Mouse (Mus musculus) forebrain, embryonic 13.5 days (tissue): ENCODE measurements around the gene Edc4. TPM values are rescaled to one million over a fixed set of nuclear protein-coding genes. Genes with fewer than 3 reads are reported as not detected.
A peak's percentile ranks its signal among the peaks of the same experiment; 100 is the strongest.

Source experiments
- ATAC-seq: fragments of 200-750 bp; cut with Nextera tagmentation; 2 replicates; pipeline ENCODE4 v1.8.0; 2017
- H3K27ac ChIP-seq: fragments of 300-500 bp; sonication (generic); 2 replicates; pipeline ENCODE4 v1.5.1; 2015; ENCODE audit warnings: inconsistent platforms, mild to moderate bottlenecking, moderate library complexity
- H3K27me3 ChIP-seq: fragments of 300-500 bp; sonication (generic); 2 replicates; pipeline ENCODE4 v1.6.1; 2015; ENCODE audit warnings: mild to moderate bottlenecking, inconsistent platforms
- H3K36me3 ChIP-seq: fragments of 300-500 bp; sonication (generic); 2 replicates; pipeline ENCODE4 v1.6.1; 2015; ENCODE audit warnings: mild to moderate bottlenecking, inconsistent platforms; ENCODE audit not compliant: poor library complexity, severe bottlenecking
- H3K4me1 ChIP-seq: fragments of 300-500 bp; sonication (generic); 2 replicates; pipeline ENCODE4 v1.6.1; 2015; ENCODE audit warnings: inconsistent platforms
- H3K4me2 ChIP-seq: fragments of 300-500 bp; sonication (generic); 2 replicates; pipeline ENCODE4 v1.6.1; 2015; ENCODE audit warnings: inconsistent platforms, mild to moderate bottlenecking, moderate library complexity
- H3K4me3 ChIP-seq: fragments of 300-500 bp; sonication (generic); 2 replicates; pipeline ENCODE4 v1.5.1; 2015; ENCODE audit warnings: mild to moderate bottlenecking, inconsistent platforms
- H3K9ac ChIP-seq: fragments of 300-500 bp; sonication (generic); 2 replicates; pipeline ENCODE4 v1.6.1; 2015; ENCODE audit warnings: mild to moderate bottlenecking, inconsistent platforms
- H3K9me3 ChIP-seq: fragments of 300-500 bp; sonication (generic); replicated peaks from 2 replicates; pipeline ENCODE4 v1.6.1; 2016; ENCODE audit warnings: inconsistent platforms
- WGBS: fragments of 180-500 bp; shearing (Covaris S2); methylation state at CpG from one replicate; pipeline ENCODE4 v1.1.7; 2015; 5-methylcytosine and 5-hydroxymethylcytosine counted together
- polyA plus RNA-seq: library from polyadenylated mRNA; unstranded; fragments of >200 nt; fragmentation: Nextera tagmentation; extraction: Ambion mirVana; gene quantifications from 2 replicates; pipeline ENCODE4 v1.2.1, GENCODE M21; 2015

Gene Edc4
- polyA plus RNA-seq, 1 experiment from 2014 or later: 46.4 TPM

DNA sequence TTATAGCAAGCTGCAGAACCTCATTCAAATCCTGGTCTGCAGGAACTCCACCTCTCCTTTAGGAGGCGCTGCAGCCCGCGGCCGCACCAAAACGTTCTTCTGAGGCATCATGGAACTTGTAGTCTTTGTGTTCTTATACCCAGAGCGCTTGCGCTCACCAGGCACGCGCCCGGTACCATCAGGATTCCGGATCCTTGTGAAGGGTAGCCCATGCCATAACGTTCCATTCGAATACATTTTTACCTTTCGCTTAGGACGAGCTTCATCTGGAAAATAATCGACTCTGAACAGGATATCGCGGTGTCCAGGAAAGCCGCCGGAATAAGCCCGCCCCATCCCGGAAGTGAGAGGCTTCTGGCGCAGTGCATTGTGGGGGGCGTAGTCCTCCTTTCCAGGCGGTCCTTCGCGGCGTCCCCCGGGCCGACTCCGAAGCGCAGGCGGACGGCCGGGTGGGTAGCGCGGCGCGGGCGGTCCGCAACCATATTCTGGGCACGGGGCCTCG lies 25.9 kb upstream of the Edc4 start, which contains the start of gene Thap11:
Gene Thap11, plus strand, starts transcription at position 418 of the 502 bp plus-strand sequence.
- under 1% methylated on average over 43 of the region's 43 CpGs for WGBS
- Histone ChIP-seq H3K4me2 (peak within 1 kb of the TSS; percentile 100), H3K9me3 (no peaks in the 10 kb centered on the region), H3K27ac (peak within 1 kb of the TSS; percentile 79), H3K36me3 (peaks cover 8% of the 10 kb centered on the region), H3K4me1 (peaks cover 54% of the 10 kb centered on the region), H3K4me3 (peak within 1 kb of the TSS; percentile 78), H3K27me3 (no peaks in the 10 kb centered on the region), H3K9ac (peak within 1 kb of the TSS; percentile 89)
- ATAC-seq: peak; percentile 93

DNA sequence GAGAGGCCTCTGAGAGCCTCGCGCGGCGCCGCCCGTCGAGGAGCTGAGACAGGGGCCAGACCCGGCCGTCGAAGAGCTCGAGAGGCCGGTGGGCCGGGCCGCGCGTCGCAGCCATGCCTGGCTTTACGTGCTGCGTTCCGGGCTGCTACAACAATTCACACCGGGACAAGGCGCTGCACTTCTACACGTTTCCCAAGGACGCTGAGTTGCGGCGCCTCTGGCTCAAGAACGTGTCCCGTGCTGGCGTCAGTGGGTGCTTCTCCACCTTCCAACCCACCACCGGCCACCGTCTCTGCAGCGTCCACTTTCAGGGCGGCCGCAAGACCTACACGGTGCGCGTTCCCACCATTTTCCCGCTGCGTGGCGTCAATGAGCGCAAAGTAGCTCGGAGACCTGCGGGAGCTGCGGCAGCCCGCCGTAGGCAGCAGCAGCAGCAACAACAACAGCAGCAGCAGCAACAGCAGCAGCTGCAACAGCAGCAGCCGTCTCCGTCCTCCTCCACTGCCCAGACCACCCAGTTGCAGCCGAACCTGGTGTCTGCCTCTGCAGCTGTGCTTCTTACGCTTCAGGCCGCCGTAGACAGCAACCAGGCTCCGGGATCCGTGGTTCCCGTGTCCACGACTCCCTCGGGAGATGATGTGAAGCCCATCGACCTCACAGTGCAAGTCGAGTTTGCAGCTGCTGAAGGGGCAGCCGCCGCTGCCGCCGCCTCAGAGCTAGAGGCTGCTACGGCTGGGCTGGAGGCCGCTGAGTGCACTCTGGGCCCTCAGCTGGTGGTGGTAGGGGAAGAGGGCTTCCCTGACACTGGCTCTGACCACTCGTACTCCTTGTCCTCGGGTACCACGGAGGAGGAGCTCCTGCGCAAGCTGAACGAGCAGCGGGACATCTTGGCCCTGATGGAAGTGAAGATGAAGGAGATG lies 25.2 kb upstream of the Edc4 start:
- H3K9me3 ChIP-seq: no peaks in the 10 kb centered on the region
- H3K4me1 ChIP-seq: peaks cover 54% of the 10 kb centered on the region
- WGBS: under 1% methylated on average over 71 of the region's 71 CpGs
- H3K9ac ChIP-seq: peak overlapping the region; percentile 89
- ATAC-seq: peak; percentile 5
- no peaks in the 10 kb centered on the region for H3K27me3 ChIP-seq
- peaks cover 8% of the 10 kb centered on the region for H3K36me3 ChIP-seq
- peak overlapping the region; percentile 78 for H3K4me3 ChIP-seq
- peak overlapping the region; percentile 100 for H3K4me2 ChIP-seq
- H3K27ac ChIP-seq: peak overlapping the region; percentile 79

DNA sequence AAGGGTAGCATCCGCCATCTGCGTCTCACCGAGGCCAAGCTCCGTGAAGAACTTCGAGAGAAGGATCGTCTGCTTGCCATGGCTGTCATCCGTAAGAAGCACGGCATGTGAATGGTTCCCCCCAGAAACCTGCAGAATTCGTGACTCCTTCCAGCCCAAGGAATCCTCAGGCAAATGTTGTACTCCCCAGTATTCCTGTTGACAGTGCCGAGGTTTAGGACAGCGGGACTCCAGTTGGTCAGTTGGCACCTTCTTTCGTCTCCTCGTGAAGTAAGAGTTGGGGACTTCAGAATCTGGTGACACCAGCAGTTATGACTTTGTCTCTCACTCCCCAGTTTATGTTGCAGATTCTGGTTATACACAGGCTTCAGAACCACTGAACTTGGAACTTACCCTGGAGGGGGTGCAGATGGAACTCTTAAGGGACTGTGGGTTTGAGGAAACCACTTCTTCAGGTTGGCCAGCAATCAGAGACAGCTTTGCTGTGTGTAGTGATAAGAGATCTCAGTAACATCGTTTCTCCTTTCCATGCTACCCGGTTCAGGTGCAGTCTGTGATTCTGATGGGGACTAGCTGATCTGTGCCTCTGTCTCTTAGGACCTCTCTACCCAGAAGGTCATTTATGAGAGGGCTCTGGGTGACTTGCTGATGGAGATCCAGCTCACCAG lies 24.4 kb upstream of the Edc4 start:
- Histone ChIP-seq H3K4me3 (peak overlapping the region; percentile 78), H3K27ac (peak overlapping the region; percentile 79), H3K27me3 (no peaks in the 10 kb centered on the region), H3K36me3 (peaks cover 8% of the 10 kb centered on the region), H3K9ac (peak overlapping the region; percentile 89), H3K4me1 (peaks cover 51% of the 10 kb centered on the region), H3K9me3 (no peaks in the 10 kb centered on the region), H3K4me2 (peak overlapping the region; percentile 100)
- WGBS: 30% methylated on average over 15 of the region's 15 CpGs
- ATAC-seq: no peak

DNA sequence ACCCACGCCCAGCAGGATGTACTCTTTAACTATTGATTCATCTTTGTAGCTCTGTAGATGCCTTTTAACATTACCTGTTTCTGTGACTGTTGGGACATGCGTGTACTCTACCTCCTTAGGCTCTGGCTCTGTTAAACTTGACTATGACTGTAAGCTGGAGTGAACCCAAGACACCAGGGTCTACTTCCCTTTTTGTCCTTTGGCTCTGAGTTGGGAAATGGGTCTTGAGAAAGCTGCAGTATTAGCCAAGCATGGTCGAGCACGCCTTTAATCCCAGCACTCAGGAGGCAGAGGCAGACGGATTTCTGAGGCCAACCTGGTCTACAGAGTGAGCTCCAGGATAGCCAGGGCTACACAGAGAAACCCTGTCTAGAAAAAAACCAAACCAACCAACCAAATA lies 22.2 kb upstream of the Edc4 start:
- Histone ChIP-seq H3K4me3 (no peak overlapping the region), H3K36me3 (peaks cover 13% of the 10 kb centered on the region)

DNA sequence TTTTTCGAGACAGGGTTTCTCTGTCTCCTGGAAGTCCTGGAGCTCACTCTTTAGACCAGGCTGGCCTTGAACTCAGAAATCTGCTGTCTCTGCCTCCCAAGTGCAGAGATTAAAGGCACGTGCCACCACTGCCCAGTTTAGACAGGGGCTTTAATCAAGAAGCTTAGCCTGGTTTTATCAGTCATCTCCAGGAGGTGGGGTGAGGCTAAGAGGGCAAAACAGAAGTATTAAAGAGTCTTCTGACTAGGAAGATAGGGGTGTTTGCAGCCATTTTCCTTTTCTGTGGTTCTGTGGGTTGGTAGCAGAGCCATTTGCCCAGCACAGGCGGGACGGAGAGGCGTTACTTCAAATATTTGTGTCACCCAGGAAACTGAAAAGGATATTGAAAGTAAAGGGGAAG lies 21.4 kb upstream of the Edc4 start:
- Histone ChIP-seq H3K36me3 (peaks cover 17% of the 10 kb centered on the region), H3K27me3 (no peaks in the 10 kb centered on the region), H3K4me3 (no peak overlapping the region), H3K9me3 (no peaks in the 10 kb centered on the region), H3K4me1 (peaks cover 75% of the 10 kb centered on the region), H3K9ac (0 out of 2 replicates have a peak overlapping the region, but pooled peaks have one; percentile 99), H3K4me2 (peak overlapping the region; percentile 93; the same call in 1 of the 2 replicates), H3K27ac (peak overlapping the region; percentile 82; the same call in 1 of the 2 replicates)
- WGBS: 75% methylated on average over 5 of the region's 5 CpGs
- ATAC-seq: no peak

More for the DNA sequence above, 22.2 kb upstream of the Edc4 start:
- no peak overlapping the region for H3K4me2 ChIP-seq
- H3K4me1 ChIP-seq: peaks cover 68% of the 10 kb centered on the region
- 86% methylated on average over 5 of the region's 5 CpGs for WGBS
- no peak overlapping the region for H3K27ac ChIP-seq
- no peak overlapping the region for H3K9ac ChIP-seq
- no peaks in the 10 kb centered on the region for H3K9me3 ChIP-seq
- no peak for ATAC-seq
- H3K27me3 ChIP-seq: no peaks in the 10 kb centered on the region

DNA sequence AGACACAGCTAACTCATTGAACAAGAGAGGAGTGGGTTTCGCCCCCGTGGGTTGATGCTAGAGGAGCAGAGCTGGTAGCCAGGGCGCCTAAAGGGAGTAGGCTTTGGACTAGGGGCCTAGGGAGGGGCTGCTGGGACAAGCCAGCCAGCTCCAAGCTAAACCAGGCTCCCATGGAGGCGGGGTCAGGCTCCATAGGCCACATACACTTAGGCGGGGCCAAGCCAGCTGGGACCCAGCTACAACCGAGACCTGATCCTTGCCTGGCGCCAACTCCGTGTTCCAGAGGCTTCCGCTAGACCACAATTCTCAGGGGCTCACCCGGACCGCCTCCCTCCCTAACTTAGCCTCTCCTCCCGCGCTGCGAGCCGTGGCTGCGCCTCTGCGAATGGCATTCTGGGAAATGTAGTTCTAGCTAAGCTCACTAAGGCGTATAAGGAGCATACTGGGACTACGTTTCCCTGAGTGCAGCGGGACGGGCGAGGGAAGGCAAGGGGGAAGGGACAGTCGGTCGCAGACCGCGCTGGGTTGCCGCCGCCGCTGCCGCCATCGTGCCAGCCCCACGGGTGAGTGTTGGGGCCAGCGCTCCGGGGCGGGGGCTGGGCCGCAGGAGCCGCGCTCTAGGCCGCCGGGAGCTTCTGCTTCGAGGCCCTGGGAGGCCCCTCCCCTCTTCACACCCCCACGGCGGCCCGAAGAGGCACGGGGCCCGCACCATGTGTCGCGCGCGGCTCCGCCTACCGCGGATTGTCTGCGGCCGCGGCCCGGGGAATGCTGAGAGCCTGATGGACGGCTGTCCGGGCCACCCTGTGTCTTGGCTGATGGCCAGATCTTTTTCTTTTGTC lies 20.3 kb upstream of the Edc4 start, which contains the start of gene Nutf2:
Gene Nutf2, plus strand, starts transcription at position 438 of the 839 bp plus-strand sequence.
- WGBS: under 1% methylated on average over 50 of the region's 59 CpGs

DNA sequence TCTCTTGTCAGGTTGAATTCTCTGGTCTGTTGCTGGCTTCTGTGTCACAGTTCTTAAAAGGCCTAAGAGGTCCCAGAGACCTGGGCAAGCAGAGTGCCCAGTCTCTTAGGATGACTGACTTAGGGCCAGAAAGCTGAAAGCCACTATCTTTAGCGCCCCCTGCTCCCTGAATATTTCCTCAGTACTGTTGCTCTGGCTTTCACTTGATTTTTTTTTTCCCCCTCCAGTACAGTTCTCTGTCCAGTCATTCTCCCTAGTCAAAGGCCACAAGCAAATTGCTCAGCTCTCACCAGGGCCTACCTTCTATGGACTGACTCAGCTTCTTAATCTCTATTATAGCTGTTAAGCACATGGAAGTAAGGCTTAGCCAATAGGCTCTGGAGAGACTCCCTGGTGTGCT lies 18.7 kb upstream of the Edc4 start:
- Histone ChIP-seq H3K9me3 (no peaks in the 10 kb centered on the region), H3K4me2 (peak overlapping the region; percentile 93), H3K9ac (peak overlapping the region; percentile 99), H3K27me3 (no peaks in the 10 kb centered on the region), H3K36me3 (peaks cover 31% of the 10 kb centered on the region), H3K4me1 (peaks cover 59% of the 10 kb centered on the region), H3K4me3 (peak overlapping the region; percentile 97), H3K27ac (no peak overlapping the region)
- WGBS: 6% methylated on average over 1 of the region's 1 CpGs
- no peak for ATAC-seq

More for the DNA sequence above, 20.3 kb upstream of the Edc4 start, which contains the start of gene Nutf2:
- ATAC-seq: peak; percentile 98
- Histone ChIP-seq H3K4me2 (peak within 1 kb of the TSS; percentile 93), H3K27me3 (no peaks in the 10 kb centered on the region), H3K27ac (peak within 1 kb of the TSS; percentile 86), H3K36me3 (peaks cover 17% of the 10 kb centered on the region), H3K4me1 (peaks cover 74% of the 10 kb centered on the region), H3K9ac (peak within 1 kb of the TSS; percentile 99), H3K4me3 (peak within 1 kb of the TSS; percentile 97), H3K9me3 (no peaks in the 10 kb centered on the region)

DNA sequence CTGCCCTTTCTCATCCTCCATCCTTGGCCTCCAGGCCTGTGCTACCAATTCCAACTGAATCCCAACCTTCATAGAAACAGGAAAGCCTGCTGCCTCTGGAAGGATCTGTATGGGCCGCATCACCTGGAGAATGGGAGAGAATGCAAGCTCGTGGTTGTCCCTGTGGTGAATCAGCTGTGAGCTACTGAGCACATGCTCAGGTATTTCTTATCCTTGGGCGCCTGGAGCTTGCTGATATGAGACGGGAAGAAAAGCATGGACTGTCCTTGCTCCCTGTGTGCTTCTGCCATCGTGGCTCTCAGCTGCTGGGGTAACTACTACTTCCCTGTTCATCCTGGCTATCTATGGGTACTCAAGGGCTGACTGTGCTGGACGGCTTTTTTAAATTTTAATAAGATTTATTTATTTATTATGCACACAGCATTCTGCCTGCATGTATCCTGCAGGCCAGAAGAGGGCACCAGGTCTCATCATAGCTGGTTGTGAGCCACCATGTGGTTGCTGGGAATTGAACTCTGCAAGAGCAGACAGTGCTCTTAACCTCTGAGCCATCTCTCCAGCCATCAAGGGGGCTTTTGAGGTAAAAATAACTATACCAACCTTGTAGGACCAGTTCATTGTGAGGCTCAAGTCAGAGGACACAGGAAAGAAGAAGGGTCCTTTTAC lies 14.2 kb upstream of the Edc4 start:
- Histone ChIP-seq H3K4me3 (no peak overlapping the region), H3K36me3 (peaks cover 62% of the 10 kb centered on the region), H3K4me2 (no peak overlapping the region), H3K27ac (no peak overlapping the region), H3K9me3 (no peaks in the 10 kb centered on the region), H3K27me3 (no peaks in the 10 kb centered on the region), H3K4me1 (peaks cover 25% of the 10 kb centered on the region), H3K9ac (no peak overlapping the region)
- no peak for ATAC-seq
- 89% methylated on average over 6 of the region's 6 CpGs for WGBS

DNA sequence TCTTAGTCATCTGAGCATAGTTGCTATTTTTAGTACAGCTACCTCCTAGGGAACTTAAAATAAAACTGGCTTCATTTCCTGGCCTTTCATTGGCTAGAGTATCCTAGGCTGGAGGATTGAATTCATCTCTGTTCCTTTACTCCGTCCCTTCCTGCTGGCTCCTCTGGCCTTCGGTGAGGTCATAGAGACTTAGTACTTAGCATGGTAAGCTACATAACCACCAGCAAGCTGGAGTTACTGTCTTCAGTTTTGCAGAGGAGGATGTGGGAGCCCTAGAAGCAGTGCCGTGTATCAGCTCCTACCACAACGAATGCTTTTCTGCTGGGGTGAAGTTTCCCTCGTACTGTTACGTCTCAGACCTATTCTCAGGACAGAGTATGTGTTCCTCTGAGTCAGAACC lies 6.4 kb upstream of the Edc4 start:
- H3K9ac ChIP-seq: no peak overlapping the region
- no peak for ATAC-seq
- no peak overlapping the region for H3K4me2 ChIP-seq
- no peak overlapping the region for H3K4me3 ChIP-seq
- H3K27ac ChIP-seq: no peak overlapping the region
- H3K9me3 ChIP-seq: no peaks in the 10 kb centered on the region
- 92% methylated on average over 6 of the region's 6 CpGs for WGBS
- no peaks in the 10 kb centered on the region for H3K27me3 ChIP-seq
- H3K4me1 ChIP-seq: no peaks in the 10 kb centered on the region
- peaks cover 81% of the 10 kb centered on the region for H3K36me3 ChIP-seq

DNA sequence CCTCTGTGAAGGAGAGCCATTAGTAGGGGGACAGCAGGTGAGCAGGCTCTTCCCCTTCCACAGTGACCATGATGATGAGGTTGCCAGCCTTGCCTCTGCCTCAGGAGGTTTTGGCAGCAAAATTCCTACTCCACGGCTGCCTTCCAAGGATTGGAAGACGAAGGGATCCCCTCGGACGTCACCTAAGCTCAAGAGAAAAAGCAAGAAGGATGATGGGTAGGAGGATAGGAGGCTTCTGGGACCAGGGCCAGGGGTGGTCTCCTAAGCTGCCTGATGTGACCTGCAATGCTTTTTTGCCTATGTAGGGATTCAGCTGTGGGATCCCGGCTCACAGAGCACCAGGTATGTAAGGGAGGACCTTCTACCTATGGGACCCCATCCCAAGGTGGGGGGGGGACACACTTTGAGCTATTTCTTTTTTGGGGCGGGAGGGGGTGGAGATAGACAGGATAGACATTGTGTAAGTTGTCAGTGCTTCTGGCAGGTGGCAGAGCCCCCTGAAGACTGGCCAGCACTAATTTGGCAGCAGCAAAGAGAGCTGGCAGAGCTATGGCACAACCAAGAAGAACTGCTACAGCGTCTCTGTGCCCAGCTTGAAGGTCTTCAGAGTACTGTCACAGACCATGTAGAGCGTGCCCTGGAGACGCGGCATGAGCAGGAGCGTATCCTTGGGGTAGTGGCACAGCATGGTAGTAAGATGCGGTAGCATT lies 9.2 kb downstream of the Edc4 start:
- 94% methylated on average over 12 of the region's 12 CpGs for WGBS
- peaks cover 9% of the 10 kb centered on the region for H3K4me1 ChIP-seq
- no peak for ATAC-seq
- H3K9me3 ChIP-seq: no peaks in the 10 kb centered on the region
- no peak overlapping the region for H3K4me2 ChIP-seq
- H3K27me3 ChIP-seq: no peaks in the 10 kb centered on the region
- no peak overlapping the region for H3K27ac ChIP-seq
- no peak overlapping the region for H3K4me3 ChIP-seq
- no peak overlapping the region for H3K9ac ChIP-seq
- peaks cover 83% of the 10 kb centered on the region for H3K36me3 ChIP-seq
